Mouse (Mus musculus) left cerebral cortex, postnatal 25 days (tissue): ENCODE data around the gene B3galt4. TPM values are rescaled to one million over a fixed set of nuclear protein-coding genes. Genes with fewer than 3 reads are reported as not detected.
"Not testable (repeated sequence)": the region's sequence is repeated elsewhere in the genome, so short reads cannot be mapped to it uniquely, and the experiment has no call there.

Experiments
- DNase-seq, 2 experiments: peaks; one replicate each; pipeline ENCODE4 v3.0.0; 2022; ENCODE audit warnings: low spot score in 2 of 2, mixed read lengths in 1 of 2
- intact Hi-C: fragments of 180-260 bp; cut with DNase I; formaldehyde crosslinking; loops from one replicate; pipeline ENCODE4 v1.15.1; 2025
- total RNA-seq, 2 experiments: library from RNA; stranded (reverse); gene quantifications; 2 replicates each; pipeline ENCODE4 v1.2.3; 2021

Gene B3galt4
- 1 to 10 TPM; 5.8 to 6.4 TPM for total RNA-seq

GRCm38 (mm10) chr17:33951021-33951946 lies at the start of gene B3galt4:
Gene B3galt4 (minus strand): TSS chr17:33951488.
- intact Hi-C loops: loop anchor here (1.0 kb wide), 2 partner anchors 11 to 22 kb away; partner anchors contain the start of genes Pfdn6, Rgl2 and Wdr46
- peak; percentile 79 to 85 for DNase-seq

GRCm38 (mm10) chr17:34000796-34001195 lies 49.5 kb upstream of the B3galt4 start:
- DNase-seq, intact Hi-C loops: not testable (repeated sequence)

- DNase-seq: peak; percentile 71 to 74
These were observed 48.9 kb upstream of the B3galt4 start, which contains the start of gene H2-K1 for GRCm38 (mm10) chr17:34000150-34000537. Gene H2-K1 (minus strand): TSS chr17:34000347.

GRCm38 (mm10) chr17:33999341-34000149 lies 48.3 kb upstream of the B3galt4 start:
- intact Hi-C loops: loop anchor here (5.0 kb wide), 1 partner anchor 1293 kb away; no protein-coding TSS in a partner anchor
- DNase-seq: no peak

More at GRCm38 (mm10) chr17:34000150-34000537, 48.9 kb upstream of the B3galt4 start, which contains the start of gene H2-K1:
- intact Hi-C loops: no loop called here

- intact Hi-C loops: loop anchor here (5.0 kb wide), 1 partner anchor 1294 kb away; no protein-coding TSS in a partner anchor
- not testable (repeated sequence) for DNase-seq
These were observed 47.4 kb upstream of the B3galt4 start for GRCm38 (mm10) chr17:33998697-33999096.

- intact Hi-C loops: loop anchor here (5.0 kb wide), 1 partner anchor 1295 kb away; no protein-coding TSS in a partner anchor
- DNase-seq: not testable (repeated sequence)
These were observed 45.7 kb upstream of the B3galt4 start for GRCm38 (mm10) chr17:33997025-33997424.

- no peak for DNase-seq
- intact Hi-C loops: loop anchor here (5.0 kb wide), 1 partner anchor 1297 kb away; no protein-coding TSS in a partner anchor
These were observed 44.4 kb upstream of the B3galt4 start for GRCm38 (mm10) chr17:33995651-33996050.

GRCm38 (mm10) chr17:33994959-33995358 lies 43.7 kb upstream of the B3galt4 start:
- intact Hi-C loops: loop anchor here (5.0 kb wide), 1 partner anchor 1297 kb away; no protein-coding TSS in a partner anchor
- no peak for DNase-seq

GRCm38 (mm10) chr17:33991788-33992664 lies 40.7 kb upstream of the B3galt4 start:
- peak; percentile 37 to 42 for DNase-seq

GRCm38 (mm10) chr17:33982136-33982535 lies 30.8 kb upstream of the B3galt4 start:
- intact Hi-C loops: not testable (repeated sequence)
- DNase-seq: peak in 1 of 2 experiments; percentile 47

More at GRCm38 (mm10) chr17:33991788-33992664, 40.7 kb upstream of the B3galt4 start:
- intact Hi-C loops: loop anchor here (1.0 kb wide), 1 partner anchor 24 kb away; no protein-coding TSS in a partner anchor

GRCm38 (mm10) chr17:33981192-33981909 lies 30.1 kb upstream of the B3galt4 start:
- intact Hi-C loops: not testable (repeated sequence)
- peak; percentile 86 to 95 for DNase-seq

GRCm38 (mm10) chr17:33980181-33981035 lies 29.1 kb upstream of the B3galt4 start:
- intact Hi-C loops: no loop called here

GRCm38 (mm10) chr17:33979512-33980050 lies 28.3 kb upstream of the B3galt4 start:
- intact Hi-C loops: no loop called here
- no peak for DNase-seq

More at GRCm38 (mm10) chr17:33980181-33981035, 29.1 kb upstream of the B3galt4 start:
- no peak for DNase-seq

GRCm38 (mm10) chr17:33978631-33979031 lies 27.3 kb upstream of the B3galt4 start:
- peak in 1 of 2 experiments; percentile 49 for DNase-seq
- intact Hi-C loops: no loop called here

GRCm38 (mm10) chr17:33977861-33978557 lies 26.7 kb upstream of the B3galt4 start:
- no peak for DNase-seq
- intact Hi-C loops: no loop called here

- no peak for DNase-seq
- intact Hi-C loops: loop anchor here (5.0 kb wide), 1 partner anchor 39 kb away; no protein-coding TSS in a partner anchor
These were observed 22.3 kb upstream of the B3galt4 start for GRCm38 (mm10) chr17:33973572-33973971.
